Mouse (Mus musculus) hindbrain, embryonic 10.5 days (tissue): ENCODE data around the gene Olfr418. TPM values are rescaled to one million over a fixed set of nuclear protein-coding genes. Genes with fewer than 3 reads are reported as not detected.
"Not testable (repeated sequence)": the region's sequence is repeated elsewhere in the genome, so short reads cannot be mapped to it uniquely, and the experiment has no call there.

Source experiments
- DNase-seq: peaks from one replicate; pipeline ENCODE4 v3.0.0-alpha.2; 2017; ENCODE audit warnings: low spot score
- H3K27ac ChIP-seq: fragments of 300-500 bp; sonication (generic); 2 replicates; pipeline ENCODE4 v1.5.1; 2016; ENCODE audit warnings: mild to moderate bottlenecking, moderate library complexity
- H3K27me3 ChIP-seq: fragments of 300-500 bp; sonication (generic); 2 replicates; pipeline ENCODE4 v1.6.1; 2016; ENCODE audit warnings: mild to moderate bottlenecking; ENCODE audit not compliant: poor library complexity, insufficient read depth, severe bottlenecking
- H3K36me3 ChIP-seq: fragments of 300-500 bp; sonication (generic); 2 replicates; pipeline ENCODE4 v1.6.1; 2016; ENCODE audit warnings: mild to moderate bottlenecking, moderate library complexity
- H3K4me1 ChIP-seq: fragments of 300-500 bp; sonication (generic); replicated peaks from 2 replicates; pipeline ENCODE4 v1.6.1; 2016; ENCODE audit warnings: mild to moderate bottlenecking
- H3K4me3 ChIP-seq: fragments of 300-500 bp; sonication (generic); 2 replicates; pipeline ENCODE4 v1.5.1; 2016; ENCODE audit warnings: mild to moderate bottlenecking, moderate library complexity
- H3K9me3 ChIP-seq: fragments of 300-500 bp; sonication (generic); 2 replicates; pipeline ENCODE4 v1.6.1; 2016; ENCODE audit warnings: mild to moderate bottlenecking, moderate library complexity
- WGBS: fragments of 180-500 bp; shearing (Covaris S2); methylation state at CpG from one replicate; pipeline ENCODE4 v1.1.7; 2016; 5-methylcytosine and 5-hydroxymethylcytosine counted together
- polyA plus RNA-seq: library from polyadenylated mRNA; unstranded; fragments of >200 nt; fragmentation: Nextera tagmentation; extraction: Ambion mirVana; gene quantifications from 2 replicates; pipeline ENCODE4 v1.2.1, GENCODE M21; 2016

The Olfr418 gene
- polyA plus RNA-seq = not detected in 2 replicates

- no peak within 1 kb of the TSS for H3K27ac ChIP-seq
- H3K4me1 ChIP-seq = 0 out of 2 replicates have a peak, but pooled peaks cover 5% of the 10 kb centered on the region
- no peak for DNase-seq
- no peaks in the 10 kb centered on the region for H3K9me3 ChIP-seq
- no peak within 1 kb of the TSS for H3K4me3 ChIP-seq
- H3K27me3 ChIP-seq = no peaks in the 10 kb centered on the region
- no peaks in the 10 kb centered on the region for H3K36me3 ChIP-seq
Measured at GRCm38 (mm10) chr1:173265701-173266100, at the start of gene Olfr418. Gene Olfr418, plus strand, starts transcription at chr1:173266001.

GRCm38 (mm10) chr1:173216481-173216880 is 49.3 kb upstream of the Olfr418 start:
- 91% methylated on average over 3 of the region's 3 CpGs for WGBS
- no peaks in the 10 kb centered on the region for H3K4me1 ChIP-seq
- H3K4me3 ChIP-seq = no peak overlapping the region
- DNase-seq = no peak
- H3K36me3 ChIP-seq = no peaks in the 10 kb centered on the region
- no peaks in the 10 kb centered on the region for H3K9me3 ChIP-seq
- H3K27me3 ChIP-seq = no peaks in the 10 kb centered on the region
- no peak overlapping the region for H3K27ac ChIP-seq

DNA sequence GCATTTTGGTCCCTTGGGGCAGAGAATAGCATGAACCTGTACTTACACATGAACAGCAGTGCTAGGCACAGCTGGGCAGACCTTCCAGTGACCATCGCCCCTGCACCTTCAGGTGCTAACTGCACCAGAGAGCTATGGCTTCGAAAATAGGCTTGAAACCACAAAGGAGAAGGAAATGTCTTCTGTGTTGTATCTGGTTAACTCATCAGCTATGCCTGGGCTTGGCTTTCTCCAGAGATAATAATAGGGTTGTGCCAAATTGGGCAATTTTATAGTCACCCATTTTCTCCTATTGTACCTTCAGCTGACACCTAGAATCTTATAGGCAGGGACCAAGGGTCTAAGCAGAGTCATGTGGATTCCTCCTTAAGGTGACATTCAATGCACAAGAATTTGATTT is 38.7 kb upstream of the Olfr418 start, which contains the start of gene Fcer1a:
TSS of gene Fcer1a (minus strand) at position 134 of the 400 bp plus-strand sequence.
- 89% methylated on average over 2 of the region's 2 CpGs for WGBS
- no peak for DNase-seq
- Histone ChIP-seq H3K9me3 (no peaks in the 10 kb centered on the region), H3K4me1 (no peaks in the 10 kb centered on the region), H3K36me3 (no peaks in the 10 kb centered on the region), H3K27me3 (no peaks in the 10 kb centered on the region), H3K4me3 (no peak within 1 kb of the TSS), H3K27ac (no peak within 1 kb of the TSS)

DNA sequence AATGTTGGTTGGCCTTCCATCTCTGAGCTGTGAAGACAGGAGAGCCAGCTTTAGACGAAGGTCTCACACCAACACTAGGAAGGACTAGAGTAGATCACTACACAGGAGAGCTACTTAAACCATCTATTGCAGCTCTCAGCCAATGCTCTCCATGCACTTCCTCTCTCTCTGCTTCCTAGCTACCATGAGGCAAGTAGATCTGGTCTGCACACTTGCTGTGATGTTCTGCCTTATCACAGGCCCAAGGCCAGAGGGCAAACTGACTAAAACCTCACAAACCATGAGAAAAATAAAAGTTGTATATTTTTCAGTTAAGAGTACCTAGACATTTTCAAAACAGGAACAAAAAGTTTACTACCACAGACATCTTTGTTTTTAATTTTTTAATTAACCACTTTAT is 28.8 kb upstream of the Olfr418 start:
- not testable (repeated sequence) for H3K27me3 ChIP-seq, H3K9me3 ChIP-seq, H3K27ac ChIP-seq, H3K4me1 ChIP-seq, DNase-seq, H3K4me3 ChIP-seq, H3K36me3 ChIP-seq
- 88% methylated on average over 1 of the region's 1 CpGs for WGBS

DNA sequence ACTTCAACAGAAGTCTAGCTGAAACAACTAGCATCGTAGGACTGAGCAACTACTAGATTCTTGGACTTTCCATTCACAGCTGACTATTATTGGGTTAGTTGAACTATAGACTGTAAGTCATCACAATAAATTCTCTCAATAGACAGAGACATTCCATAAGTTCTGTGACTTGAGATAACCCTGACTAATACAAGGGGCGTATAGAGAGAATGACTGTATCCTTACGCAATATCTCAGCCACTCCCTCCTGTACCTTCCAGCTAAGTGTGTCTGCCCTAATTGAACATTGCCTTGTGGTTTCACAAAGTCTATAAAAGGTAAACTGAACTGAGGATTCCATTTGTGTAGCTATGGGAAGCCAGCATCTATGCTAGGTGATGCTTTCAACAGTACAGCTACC is 15.9 kb upstream of the Olfr418 start:
- Histone ChIP-seq H3K27me3 (no peaks in the 10 kb centered on the region), H3K4me1 (no peaks in the 10 kb centered on the region), H3K36me3 (no peaks in the 10 kb centered on the region), H3K27ac (no peak overlapping the region), H3K9me3 (no peaks in the 10 kb centered on the region), H3K4me3 (no peak overlapping the region)
- no peak for DNase-seq
- WGBS = 95% methylated on average over 3 of the region's 3 CpGs

- H3K9me3 ChIP-seq = no peaks in the 10 kb centered on the region
- no peak for DNase-seq
- no peaks in the 10 kb centered on the region for H3K36me3 ChIP-seq
- H3K4me1 ChIP-seq = no peaks in the 10 kb centered on the region
- H3K27ac ChIP-seq = no peak within 1 kb of the TSS
- no peak within 1 kb of the TSS for H3K4me3 ChIP-seq
- H3K27me3 ChIP-seq = no peaks in the 10 kb centered on the region
- WGBS = 79% methylated on average over 3 of the region's 3 CpGs
Measured at GRCm38 (mm10) chr1:173277677-173278076, 11.9 kb downstream of the Olfr418 start, which contains the start of gene Mptx2. Gene Mptx2, minus strand, starts transcription at chr1:173277777.

DNA sequence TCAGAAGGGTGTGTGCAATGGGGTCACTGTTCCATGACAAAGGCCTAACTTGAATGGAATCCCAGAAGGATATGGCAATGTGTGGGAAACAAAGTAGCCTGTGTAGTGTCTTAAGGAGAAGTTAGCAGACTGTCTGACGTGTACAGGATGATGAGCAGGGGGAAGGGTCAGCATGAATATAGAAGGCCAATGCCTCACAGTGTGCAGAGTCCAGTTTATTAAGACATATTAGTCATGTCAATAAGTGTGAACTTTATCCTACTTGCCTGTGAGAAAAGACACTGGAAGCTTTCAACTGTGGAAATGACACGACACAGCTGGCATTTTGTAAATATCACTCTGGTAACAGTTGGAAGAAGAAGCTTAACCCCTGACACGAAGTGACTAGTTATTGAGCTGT is 37.0 kb downstream of the Olfr418 start:
- not testable (repeated sequence) for H3K27ac ChIP-seq, H3K9me3 ChIP-seq, H3K36me3 ChIP-seq, DNase-seq, H3K4me3 ChIP-seq, H3K4me1 ChIP-seq, H3K27me3 ChIP-seq
- WGBS = 64% methylated on average over 3 of the region's 3 CpGs

- not testable (repeated sequence) for H3K9me3 ChIP-seq, H3K27me3 ChIP-seq, H3K27ac ChIP-seq, H3K36me3 ChIP-seq, H3K4me1 ChIP-seq, H3K4me3 ChIP-seq, DNase-seq
- WGBS = 91% methylated on average over 7 of the region's 7 CpGs
Measured at GRCm38 (mm10) chr1:173313535-173314050, 47.8 kb downstream of the Olfr418 start.

DNA sequence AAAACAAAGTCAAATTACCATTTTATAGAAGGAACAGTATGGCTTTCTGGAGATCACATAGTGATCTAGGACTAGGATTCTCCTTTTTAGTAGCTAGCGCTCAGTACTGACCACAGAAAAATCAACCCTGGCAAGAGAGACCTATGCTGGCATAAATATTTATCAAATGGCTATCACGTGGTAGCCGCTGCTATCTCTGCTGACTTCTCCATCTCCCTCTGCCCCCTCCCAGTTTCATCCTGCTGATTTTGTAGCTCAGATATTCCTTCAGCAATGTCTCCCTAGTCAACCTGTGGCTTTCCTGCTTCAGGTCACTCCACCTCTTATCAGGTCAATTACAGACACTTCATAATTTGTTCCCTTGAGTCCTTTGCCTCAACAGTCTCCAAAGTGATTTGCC is 49.9 kb downstream of the Olfr418 start:
- no peak overlapping the region for H3K4me3 ChIP-seq
- H3K4me1 ChIP-seq = no peaks in the 10 kb centered on the region
- WGBS = 91% methylated on average over 3 of the region's 3 CpGs
- H3K27me3 ChIP-seq = no peaks in the 10 kb centered on the region
- H3K36me3 ChIP-seq = no peaks in the 10 kb centered on the region
- H3K9me3 ChIP-seq = no peaks in the 10 kb centered on the region
- DNase-seq = no peak
- no peak overlapping the region for H3K27ac ChIP-seq

GRCm38 (mm10) chr1:173317925-173318477 is 52.2 kb downstream of the Olfr418 start:
- Histone ChIP-seq H3K9me3 (no peaks in the 10 kb centered on the region), H3K36me3 (no peaks in the 10 kb centered on the region), H3K4me3 (no peak overlapping the region), H3K27ac (no peak overlapping the region), H3K27me3 (no peaks in the 10 kb centered on the region), H3K4me1 (no peaks in the 10 kb centered on the region)
- no peak for DNase-seq
- WGBS = 89% methylated on average over 2 of the region's 2 CpGs

DNA sequence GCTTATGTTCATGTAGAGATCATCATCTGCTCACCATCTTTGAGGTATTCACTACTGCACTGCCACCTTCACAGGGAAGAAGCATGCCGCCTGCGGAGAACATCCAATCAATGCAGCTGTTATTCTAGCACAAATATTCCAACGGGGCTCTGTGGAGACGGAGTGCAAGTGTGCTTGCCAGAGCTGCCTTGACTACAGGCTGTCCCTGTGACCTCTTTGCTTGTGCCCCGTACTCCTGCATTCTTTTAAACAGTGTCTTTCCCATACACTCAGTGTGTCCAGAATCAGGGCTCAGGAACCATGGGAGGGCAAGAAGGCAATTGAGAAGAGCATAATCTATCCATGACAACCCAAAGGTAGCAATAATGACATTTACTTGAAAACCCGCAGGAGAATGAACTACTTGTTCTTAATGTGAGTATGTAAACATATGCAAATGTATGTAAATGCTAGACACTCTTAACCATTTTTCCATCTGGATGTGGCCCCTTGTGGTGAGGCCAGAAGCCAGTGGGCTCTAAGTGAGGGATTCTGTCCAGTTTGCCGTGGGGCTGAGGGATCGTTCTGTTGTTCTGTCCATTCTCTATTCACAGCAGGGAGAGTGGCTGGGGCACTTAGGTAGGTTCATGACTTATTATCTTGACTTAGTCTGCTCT is 55.9 kb downstream of the Olfr418 start:
- Histone ChIP-seq H3K36me3 (no peaks in the 10 kb centered on the region), H3K4me1 (no peaks in the 10 kb centered on the region), H3K27me3 (no peaks in the 10 kb centered on the region), H3K9me3 (no peaks in the 10 kb centered on the region), H3K27ac (no peak overlapping the region), H3K4me3 (no peak overlapping the region)
- WGBS = 67% methylated on average over 8 of the region's 8 CpGs
- no peak for DNase-seq

- no peak overlapping the region for H3K4me3 ChIP-seq
- 77% methylated on average over 6 of the region's 6 CpGs for WGBS
- H3K27me3 ChIP-seq = no peaks in the 10 kb centered on the region
Measured at GRCm38 (mm10) chr1:173322249-173322627, 56.4 kb downstream of the Olfr418 start.

More at GRCm38 (mm10) chr1:173322249-173322627, 56.4 kb downstream of the Olfr418 start:
- Histone ChIP-seq H3K4me1 (no peaks in the 10 kb centered on the region), H3K36me3 (no peaks in the 10 kb centered on the region), H3K9me3 (no peaks in the 10 kb centered on the region), H3K27ac (no peak overlapping the region)
- DNase-seq = no peak
